Mouse (Mus musculus) hindbrain, embryonic 14.5 days (tissue): ENCODE data around the gene Car11. TPM values are rescaled to one million over a fixed set of nuclear protein-coding genes. Genes with fewer than 3 reads are reported as not detected.
"Not testable (repeated sequence)": the region's sequence is repeated elsewhere in the genome, so short reads cannot be mapped to it uniquely, and the experiment has no call there.

Experiments used
- ATAC-seq: fragments of 200-750 bp; cut with Nextera tagmentation; 2 replicates; pipeline ENCODE4 v1.8.0; 2017; ENCODE audit warnings: moderate number of reproducible peaks, mild to moderate bottlenecking, moderate TSS enrichment, moderate library complexity; ENCODE audit not compliant: low FRiP score
- DNase-seq: peaks from one replicate; pipeline ENCODE4 v3.0.0-alpha.2; 2015; ENCODE audit warnings: low spot score
- H3K27ac ChIP-seq: fragments of 300-500 bp; sonication (generic); 2 replicates; pipeline ENCODE4 v1.5.1; 2014; ENCODE audit warnings: mild to moderate bottlenecking, moderate library complexity
- H3K27me3 ChIP-seq: fragments of 300-500 bp; sonication (generic); 2 replicates; pipeline ENCODE4 v1.6.1; 2014; ENCODE audit warnings: mild to moderate bottlenecking, low read length, mixed read lengths; ENCODE audit not compliant: control insufficient read depth, insufficient read depth
- H3K36me3 ChIP-seq: fragments of 300-500 bp; sonication (generic); replicated peaks from 2 replicates; pipeline ENCODE4 v1.6.1; 2014; ENCODE audit not compliant: control insufficient read depth, insufficient read depth
- H3K4me1 ChIP-seq: fragments of 300-500 bp; sonication (generic); replicated peaks from 2 replicates; pipeline ENCODE4 v1.6.1; 2014; ENCODE audit warnings: antibody characterized with exemption, low read length, mixed read lengths; ENCODE audit not compliant: control insufficient read depth, insufficient read depth
- H3K4me2 ChIP-seq: fragments of 300-500 bp; sonication (generic); replicated peaks from 2 replicates; pipeline ENCODE4 v1.6.1; 2014; ENCODE audit warnings: mild to moderate bottlenecking, moderate library complexity
- H3K4me3 ChIP-seq: fragments of 300-500 bp; sonication (generic); replicated peaks from 2 replicates; pipeline ENCODE4 v1.5.1; 2014; ENCODE audit warnings: mild to moderate bottlenecking, low read length
- H3K9ac ChIP-seq: fragments of 300-500 bp; sonication (generic); 2 replicates; pipeline ENCODE4 v1.6.1; 2014
- H3K9me3 ChIP-seq: fragments of 300-500 bp; sonication (generic); 2 replicates; pipeline ENCODE4 v1.6.1; 2016; ENCODE audit warnings: low read length; ENCODE audit not compliant: control insufficient read depth
- WGBS: fragments of 180-500 bp; shearing (Covaris S2); extraction: QIAGEN DNeasy Blood & Tissue Kit; methylation state at CpG from one replicate; pipeline ENCODE4 v1.1.7; 2014; 5-methylcytosine and 5-hydroxymethylcytosine counted together
- polyA plus RNA-seq: library from polyadenylated mRNA; unstranded; fragments of >200 nt; fragmentation: Nextera tagmentation; extraction: Ambion mirVana; gene quantifications from 2 replicates; pipeline ENCODE4 v1.2.1, GENCODE M21; 2014

The Car11 gene
- polyA plus RNA-seq = 28.2 and 29.0 TPM in 2 replicates

DNA sequence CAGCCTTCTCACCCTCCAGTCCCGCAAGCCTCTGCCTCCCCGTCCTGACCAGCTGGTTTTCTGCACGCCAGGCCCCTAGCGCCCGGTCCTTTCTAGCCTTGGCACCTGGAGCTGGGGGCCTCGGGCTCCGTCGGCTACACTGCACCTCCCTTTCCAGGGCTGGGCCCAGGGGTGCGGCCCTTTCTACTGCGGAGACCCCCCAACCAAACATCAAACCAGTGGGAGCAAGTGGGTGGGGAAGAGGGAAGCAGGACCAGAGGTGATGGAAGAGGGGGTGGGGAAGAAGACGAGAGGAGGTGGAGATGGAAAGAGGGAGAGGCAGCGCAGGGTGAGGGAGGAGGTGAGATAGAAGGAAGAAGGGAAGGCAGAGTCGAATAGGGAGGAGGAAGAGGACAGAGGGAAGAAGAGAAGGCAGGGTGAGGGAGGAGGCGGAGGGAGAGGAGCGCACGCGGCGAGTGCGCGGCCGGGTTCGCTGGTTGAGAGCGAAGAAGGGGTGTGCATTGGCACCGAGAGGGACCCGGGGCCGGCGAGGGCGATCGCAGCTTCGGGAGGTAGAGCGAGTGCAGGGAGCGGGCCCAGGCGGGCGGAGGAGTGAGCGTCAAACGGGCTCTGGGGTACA is at the start of gene Car11:
Gene Car11, plus strand, starts transcription at position 321 of the 619 bp plus-strand sequence.
- 2% methylated on average over 33 of the region's 36 CpGs for WGBS
- peaks cover 13% of the 10 kb centered on the region for H3K27me3 ChIP-seq
- H3K9ac ChIP-seq = peak within 1 kb of the TSS; percentile 78
- ATAC-seq (no peak), DNase-seq (no peak)
- H3K4me1 ChIP-seq = peaks cover 18% of the 10 kb centered on the region
- no peaks in the 10 kb centered on the region for H3K9me3 ChIP-seq
- H3K36me3 ChIP-seq = no peaks in the 10 kb centered on the region
- H3K27ac ChIP-seq = peak within 1 kb of the TSS; percentile 75
- H3K4me3 ChIP-seq = peak within 1 kb of the TSS; percentile 53
- H3K4me2 ChIP-seq = peak within 1 kb of the TSS; percentile 91

DNA sequence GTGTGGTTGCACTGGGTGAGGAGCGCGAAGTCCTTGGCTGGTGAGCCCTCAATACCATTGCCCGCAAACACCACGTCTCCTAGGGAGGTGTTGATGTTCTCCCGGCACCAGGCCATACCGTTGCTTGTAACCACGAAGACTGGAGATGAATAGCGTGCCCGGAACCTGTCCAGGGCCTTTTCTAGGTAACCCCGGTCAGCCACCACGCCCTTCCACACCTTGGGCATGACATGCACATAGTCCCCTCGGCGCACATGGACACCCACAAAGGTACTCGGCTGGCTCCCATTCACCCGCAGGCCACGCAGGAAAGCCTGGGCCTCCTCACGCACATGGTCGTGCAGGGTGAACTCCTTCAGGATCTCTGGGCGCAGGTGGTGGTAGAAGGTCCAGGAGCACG is 49.2 kb upstream of the Car11 start:
- H3K4me3 ChIP-seq, H3K36me3 ChIP-seq, H3K4me2 ChIP-seq, H3K27ac ChIP-seq, H3K4me1 ChIP-seq, ATAC-seq, DNase-seq, H3K9ac ChIP-seq, H3K27me3 ChIP-seq, H3K9me3 ChIP-seq: not testable (repeated sequence)
- WGBS = 96% methylated on average over 18 of the region's 20 CpGs

DNA sequence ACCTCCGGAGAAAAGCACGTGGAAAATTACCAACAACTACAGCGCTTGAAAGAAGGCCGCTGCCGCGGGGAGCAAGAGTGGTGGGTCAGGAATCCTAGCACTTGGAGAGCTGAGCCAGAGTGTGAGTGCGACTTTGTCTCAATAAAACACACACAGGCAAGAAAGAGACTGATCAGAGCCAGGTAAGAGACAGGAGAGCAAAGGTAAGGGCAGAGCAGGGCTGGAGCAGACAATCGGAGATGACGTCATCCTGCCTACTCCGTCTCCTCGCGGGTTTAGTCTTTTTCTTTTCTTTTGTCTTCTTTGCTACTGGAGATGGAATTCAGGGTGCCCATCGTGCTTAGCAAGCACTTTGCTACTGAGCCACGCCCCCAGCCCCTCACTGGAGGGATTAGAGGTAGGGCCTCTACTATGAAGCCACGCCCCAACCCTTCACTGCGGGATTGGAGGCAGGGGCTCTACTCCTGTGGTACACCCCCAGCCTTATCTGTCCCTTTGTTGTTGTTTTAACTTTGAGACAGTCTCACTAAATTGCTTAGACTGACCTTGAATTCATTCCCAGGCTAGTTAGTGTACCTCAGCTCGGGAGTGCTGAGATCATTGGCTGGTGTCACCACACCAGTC is 45.1 kb upstream of the Car11 start:
- no peak for DNase-seq
- no peak overlapping the region; the same call in 1 of the 2 replicates for H3K9ac ChIP-seq
- no peaks in the 10 kb centered on the region for H3K4me1 ChIP-seq
- ATAC-seq = no peak
- WGBS = 31% methylated on average over 17 of the region's 17 CpGs
- H3K36me3 ChIP-seq = no peaks in the 10 kb centered on the region
- no peaks in the 10 kb centered on the region for H3K27me3 ChIP-seq
- no peak overlapping the region for H3K4me3 ChIP-seq
- H3K9me3 ChIP-seq = no peaks in the 10 kb centered on the region
- H3K4me2 ChIP-seq = peak overlapping the region; percentile 32
- H3K27ac ChIP-seq = no peak overlapping the region

- Histone ChIP-seq H3K27me3 (no peaks in the 10 kb centered on the region), H3K36me3 (no peaks in the 10 kb centered on the region), H3K4me2 (no peak overlapping the region), H3K4me1 (no peaks in the 10 kb centered on the region), H3K27ac (no peak overlapping the region), H3K4me3 (no peak overlapping the region), H3K9ac (no peak overlapping the region), H3K9me3 (no peaks in the 10 kb centered on the region)
- no peak for DNase-seq
- ATAC-seq = no peak
- 85% methylated on average over 11 of the region's 11 CpGs for WGBS
These were observed 38.7 kb upstream of the Car11 start for GRCm38 (mm10) chr7:45660746-45661478.

- not testable (repeated sequence) for H3K27me3 ChIP-seq, H3K4me1 ChIP-seq, H3K4me3 ChIP-seq, H3K36me3 ChIP-seq, H3K9me3 ChIP-seq, H3K9ac ChIP-seq, ATAC-seq, H3K4me2 ChIP-seq, H3K27ac ChIP-seq, DNase-seq
- 85% methylated on average over 6 of the region's 6 CpGs for WGBS
These were observed 37.9 kb upstream of the Car11 start for GRCm38 (mm10) chr7:45661702-45662101.

DNA sequence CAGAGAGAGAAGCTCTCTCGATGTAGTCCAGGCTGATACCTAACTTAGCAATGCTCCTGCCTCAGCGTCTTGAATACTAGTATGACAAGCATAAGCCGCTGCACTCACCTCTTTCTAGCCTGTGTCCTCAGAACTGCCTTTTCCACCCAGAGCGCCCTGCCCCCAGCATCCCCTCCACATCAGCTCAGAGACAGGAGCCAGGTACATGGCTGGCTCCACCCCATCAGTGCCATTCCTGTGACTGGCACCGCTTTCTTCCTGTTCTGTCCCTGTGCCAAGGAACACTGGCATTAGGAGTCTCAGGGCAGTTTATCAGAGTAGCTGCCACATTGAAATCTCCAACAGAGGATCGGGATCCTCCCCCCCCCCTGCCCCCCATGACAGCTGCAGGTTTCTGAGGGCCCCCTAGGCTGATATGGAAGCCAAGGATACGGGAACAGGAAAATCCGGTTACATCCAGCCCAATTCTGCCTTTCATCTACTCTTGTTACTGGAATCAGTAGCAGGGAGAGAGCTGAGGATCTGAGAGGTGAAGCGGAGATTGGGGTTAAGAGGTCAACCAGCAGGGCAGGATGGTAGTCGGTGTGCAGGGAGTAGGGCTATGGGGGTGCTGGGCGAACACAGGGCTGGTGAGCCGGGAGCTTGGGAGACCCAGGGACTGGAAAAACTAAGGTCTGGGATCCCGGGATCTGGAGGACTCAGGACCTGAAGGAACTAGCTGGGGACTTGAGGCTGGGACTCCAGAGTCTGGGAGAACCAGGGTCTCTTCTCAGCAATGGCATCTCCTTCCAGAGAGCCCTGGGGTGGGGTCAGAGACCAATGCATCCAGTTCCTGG is 34.1 kb upstream of the Car11 start:
- H3K9me3 ChIP-seq = no peaks in the 10 kb centered on the region
- no peaks in the 10 kb centered on the region for H3K27me3 ChIP-seq
- no peak for DNase-seq
- ATAC-seq = no peak
- no peak overlapping the region for H3K27ac ChIP-seq
- H3K4me3 ChIP-seq = no peak overlapping the region
- WGBS = 69% methylated on average over 13 of the region's 13 CpGs
- H3K4me2 ChIP-seq = no peak overlapping the region
- no peaks in the 10 kb centered on the region for H3K4me1 ChIP-seq
- H3K36me3 ChIP-seq = no peaks in the 10 kb centered on the region
- no peak overlapping the region for H3K9ac ChIP-seq

- no peaks in the 10 kb centered on the region for H3K36me3 ChIP-seq
- no peak within 1 kb of the TSS for H3K9ac ChIP-seq
- no peak for ATAC-seq
- no peak within 1 kb of the TSS for H3K4me2 ChIP-seq
- no peak within 1 kb of the TSS for H3K4me3 ChIP-seq
- H3K27me3 ChIP-seq = no peaks in the 10 kb centered on the region
- no peaks in the 10 kb centered on the region for H3K4me1 ChIP-seq
- WGBS = 82% methylated on average over 7 of the region's 7 CpGs
- no peaks in the 10 kb centered on the region for H3K9me3 ChIP-seq
- no peak within 1 kb of the TSS for H3K27ac ChIP-seq
- no peak for DNase-seq
These were observed 33.5 kb upstream of the Car11 start, which contains the start of gene Fut2 for GRCm38 (mm10) chr7:45666161-45666560. TSS of gene Fut2 (minus strand) at chr7:45666394.

GRCm38 (mm10) chr7:45667761-45668160 is 31.9 kb upstream of the Car11 start:
- Histone ChIP-seq H3K36me3 (no peaks in the 10 kb centered on the region), H3K9ac (no peak overlapping the region), H3K4me2 (no peak overlapping the region), H3K4me1 (no peaks in the 10 kb centered on the region), H3K9me3 (no peaks in the 10 kb centered on the region), H3K27me3 (no peaks in the 10 kb centered on the region), H3K4me3 (no peak overlapping the region), H3K27ac (no peak overlapping the region)
- 78% methylated on average over 14 of the region's 14 CpGs for WGBS
- DNase-seq (no peak), ATAC-seq (no peak)

DNA sequence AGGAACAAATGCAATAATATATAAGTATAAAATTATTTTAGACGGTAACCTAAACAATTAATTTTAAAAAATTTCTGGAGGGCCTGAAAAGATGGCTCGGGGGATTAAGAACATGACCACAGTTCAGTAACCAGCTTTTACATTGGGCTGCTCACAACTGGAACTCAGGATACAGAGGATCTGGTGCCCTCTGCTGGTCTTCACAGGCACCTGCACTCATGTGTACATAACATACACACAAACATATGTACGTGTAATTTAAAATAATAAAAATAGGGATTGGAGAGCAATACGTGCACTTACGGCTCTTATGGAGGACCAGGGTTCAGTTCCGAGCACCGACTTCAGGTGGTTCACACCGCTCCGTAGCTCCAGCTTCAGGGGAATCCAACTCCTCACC is 30.7 kb upstream of the Car11 start:
- DNase-seq (no peak), ATAC-seq (no peak)
- no peaks in the 10 kb centered on the region for H3K4me1 ChIP-seq
- no peak overlapping the region for H3K9ac ChIP-seq
- H3K36me3 ChIP-seq = no peaks in the 10 kb centered on the region
- H3K4me3 ChIP-seq = no peak overlapping the region
- no peak overlapping the region for H3K4me2 ChIP-seq
- no peak overlapping the region for H3K27ac ChIP-seq
- 94% methylated on average over 9 of the region's 9 CpGs for WGBS
- H3K9me3 ChIP-seq = no peaks in the 10 kb centered on the region
- no peaks in the 10 kb centered on the region for H3K27me3 ChIP-seq
